Mouse (Mus musculus) forebrain, embryonic 10.5 days (tissue): ENCODE measurements around the gene Colgalt1. TPM values are rescaled to one million over a fixed set of nuclear protein-coding genes. Genes with fewer than 3 reads are reported as not detected.

Experiments
- DNase-seq: peaks from one replicate; pipeline ENCODE4 v3.0.0-alpha.2; 2017; ENCODE audit warnings: low spot score; ENCODE audit errors: extremely low spot score
- H3K27ac ChIP-seq: fragments of 300-500 bp; sonication (generic); 2 replicates; pipeline ENCODE4 v1.5.1; 2016; ENCODE audit warnings: mild to moderate bottlenecking
- H3K27me3 ChIP-seq: fragments of 300-500 bp; sonication (generic); 2 replicates; pipeline ENCODE4 v1.6.1; 2016; ENCODE audit warnings: mild to moderate bottlenecking; ENCODE audit not compliant: poor library complexity, severe bottlenecking
- H3K36me3 ChIP-seq: fragments of 300-500 bp; sonication (generic); replicated peaks from 2 replicates; pipeline ENCODE4 v1.6.1; 2016; ENCODE audit warnings: mild to moderate bottlenecking, moderate library complexity
- H3K4me1 ChIP-seq: fragments of 300-500 bp; sonication (generic); 2 replicates; pipeline ENCODE4 v1.6.1; 2016
- H3K4me3 ChIP-seq: fragments of 300-500 bp; sonication (generic); 2 replicates; pipeline ENCODE4 v1.5.1; 2016; ENCODE audit warnings: mild to moderate bottlenecking, moderate library complexity
- H3K9me3 ChIP-seq: fragments of 300-500 bp; sonication (generic); 2 replicates; pipeline ENCODE4 v1.6.1; 2016; ENCODE audit warnings: mild to moderate bottlenecking, moderate library complexity
- WGBS: fragments of 180-500 bp; shearing (Covaris S2); methylation state at CpG from one replicate; pipeline ENCODE4 v1.1.7; 2016; 5-methylcytosine and 5-hydroxymethylcytosine counted together
- polyA plus RNA-seq: library from polyadenylated mRNA; unstranded; fragments of >200 nt; fragmentation: Nextera tagmentation; extraction: Ambion mirVana; gene quantifications from 2 replicates; pipeline ENCODE4 v1.2.1, GENCODE M21; 2016

Gene Colgalt1
- polyA plus RNA-seq, 1 experiment from 2014 or later = 44.2 TPM

DNA sequence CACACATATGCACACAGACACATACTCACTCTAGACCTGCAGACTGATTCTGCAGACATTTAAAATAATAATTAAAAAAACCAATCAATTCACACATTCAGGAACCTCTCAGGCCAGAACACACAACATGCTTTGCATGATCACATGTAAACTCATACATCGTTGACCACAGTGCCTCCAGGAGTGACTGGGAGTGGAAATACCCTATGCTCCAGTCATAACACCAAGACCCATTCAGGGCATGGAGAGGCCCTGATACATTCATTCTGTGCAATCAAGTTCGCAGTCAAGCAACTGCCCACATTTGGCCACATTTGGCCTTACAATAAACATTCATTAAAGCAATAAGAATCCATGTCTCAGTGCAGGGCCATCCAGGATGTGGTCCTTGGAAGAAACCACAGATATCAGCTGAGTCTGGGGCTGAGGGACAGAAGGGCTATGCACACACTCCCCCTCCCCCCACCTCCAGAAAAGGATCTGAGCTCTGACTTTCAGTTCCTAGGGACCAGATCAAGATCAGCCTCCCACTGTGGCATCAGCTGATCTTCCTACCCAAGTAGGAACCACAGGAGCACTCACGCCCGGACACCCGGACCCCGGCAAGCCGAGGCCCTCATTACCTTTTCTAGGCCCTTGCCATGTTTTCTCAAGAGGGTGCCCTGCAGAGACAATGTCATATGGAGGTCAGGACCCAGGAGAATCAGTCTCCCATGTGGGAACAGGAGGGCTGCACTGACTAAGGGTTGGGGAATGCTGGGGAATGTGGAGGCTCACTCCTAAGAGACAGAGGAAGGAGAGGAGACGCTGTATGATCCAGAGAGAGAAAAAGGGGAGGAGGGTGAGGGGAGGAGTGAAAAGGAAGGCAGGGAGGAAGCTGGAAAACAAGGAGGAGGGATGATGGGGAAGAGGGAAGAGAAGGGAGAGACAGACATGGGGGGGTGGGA, 26.6 kb downstream of the Colgalt1 start:
- peaks cover 18% of the 10 kb centered on the region for H3K4me1 ChIP-seq
- peaks cover 14% of the 10 kb centered on the region for H3K9me3 ChIP-seq
- WGBS = 69% methylated on average over 8 of the region's 8 CpGs
- H3K4me3 ChIP-seq = no peak overlapping the region
- no peak for DNase-seq
- H3K36me3 ChIP-seq = peaks cover 3% of the 10 kb centered on the region; the same call in 1 of the 2 replicates
- H3K27ac ChIP-seq = no peak overlapping the region
- H3K27me3 ChIP-seq = peaks cover 56% of the 10 kb centered on the region

DNA sequence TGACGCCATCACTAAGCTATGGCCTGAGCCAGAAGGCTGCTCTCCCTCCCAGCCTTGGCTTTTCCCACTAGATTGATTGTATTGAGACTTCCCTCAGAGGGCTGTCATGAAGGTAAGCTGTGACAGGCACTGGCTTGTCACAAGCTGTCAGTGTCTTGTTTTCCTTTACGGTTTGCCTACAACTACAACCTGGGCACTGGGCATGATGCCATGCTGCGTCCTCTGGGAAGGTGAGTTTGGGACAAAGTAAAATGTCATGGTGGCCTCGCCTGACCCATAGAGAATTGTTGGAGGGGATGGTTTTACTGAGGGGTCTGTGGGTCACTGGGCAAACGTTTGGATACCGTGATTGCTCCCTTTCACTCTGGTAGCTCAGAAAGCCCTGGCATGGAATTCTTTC, 27.5 kb downstream of the Colgalt1 start:
- WGBS = 79% methylated on average over 6 of the region's 6 CpGs
- DNase-seq = no peak
- H3K9me3 ChIP-seq = peaks cover 6% of the 10 kb centered on the region; the same call in 1 of the 2 replicates
- no peak overlapping the region for H3K27ac ChIP-seq
- H3K36me3 ChIP-seq = no peaks in the 10 kb centered on the region
- no peak overlapping the region for H3K4me3 ChIP-seq
- peaks cover 15% of the 10 kb centered on the region for H3K4me1 ChIP-seq
- H3K27me3 ChIP-seq = peaks cover 47% of the 10 kb centered on the region

GRCm38 (mm10) chr8:71639318-71639717, 28.5 kb downstream of the Colgalt1 start:
- H3K9me3 ChIP-seq = no peaks in the 10 kb centered on the region
- no peaks in the 10 kb centered on the region for H3K36me3 ChIP-seq
- H3K4me3 ChIP-seq = no peak overlapping the region
- peaks cover 5% of the 10 kb centered on the region for H3K4me1 ChIP-seq
- WGBS = 91% methylated on average over 4 of the region's 4 CpGs
- H3K27ac ChIP-seq = no peak overlapping the region
- peaks cover 38% of the 10 kb centered on the region for H3K27me3 ChIP-seq
- DNase-seq = no peak

GRCm38 (mm10) chr8:71645510-71645909, 34.7 kb downstream of the Colgalt1 start:
- Histone ChIP-seq H3K4me3 (no peak overlapping the region), H3K27ac (no peak overlapping the region), H3K9me3 (no peaks in the 10 kb centered on the region), H3K27me3 (0 out of 2 replicates have a peak, but pooled peaks cover 4% of the 10 kb centered on the region), H3K36me3 (no peaks in the 10 kb centered on the region), H3K4me1 (no peaks in the 10 kb centered on the region)
- 89% methylated on average over 9 of the region's 9 CpGs for WGBS
- no peak for DNase-seq

GRCm38 (mm10) chr8:71654600-71654999, 43.8 kb downstream of the Colgalt1 start:
- DNase-seq = no peak
- no peaks in the 10 kb centered on the region for H3K36me3 ChIP-seq
- peaks cover 80% of the 10 kb centered on the region for H3K27me3 ChIP-seq
- no peak overlapping the region for H3K27ac ChIP-seq
- H3K4me1 ChIP-seq = peaks cover 19% of the 10 kb centered on the region
- H3K4me3 ChIP-seq = peak overlapping the region; percentile 37
- 2% methylated on average over 24 of the region's 24 CpGs for WGBS
- H3K9me3 ChIP-seq = no peaks in the 10 kb centered on the region

DNA sequence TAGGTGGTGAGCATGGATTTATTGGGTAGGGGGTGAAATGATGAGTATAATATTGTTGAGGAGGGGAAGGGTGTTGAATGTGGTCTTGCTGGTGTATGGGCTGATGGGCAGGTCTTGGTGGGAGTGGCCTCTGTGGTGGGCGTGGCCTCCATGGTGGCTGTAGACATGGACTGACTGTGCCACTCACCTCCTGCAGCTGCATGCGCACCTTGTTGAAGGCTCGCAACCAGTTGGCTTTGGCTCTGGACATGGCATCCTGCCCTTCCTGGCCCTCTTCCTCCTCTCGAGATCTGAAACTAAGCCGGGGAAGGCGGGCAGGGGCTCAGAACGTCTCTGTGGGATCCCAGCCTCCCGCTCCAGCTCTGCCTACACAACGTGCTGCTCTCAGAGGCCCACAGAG, 47.0 kb downstream of the Colgalt1 start:
- Histone ChIP-seq H3K27ac (no peak overlapping the region), H3K27me3 (peaks cover 99% of the 10 kb centered on the region), H3K9me3 (no peaks in the 10 kb centered on the region), H3K4me1 (peaks cover 24% of the 10 kb centered on the region), H3K36me3 (no peaks in the 10 kb centered on the region), H3K4me3 (no peak overlapping the region)
- 21% methylated on average over 9 of the region's 9 CpGs for WGBS
- DNase-seq = no peak

DNA sequence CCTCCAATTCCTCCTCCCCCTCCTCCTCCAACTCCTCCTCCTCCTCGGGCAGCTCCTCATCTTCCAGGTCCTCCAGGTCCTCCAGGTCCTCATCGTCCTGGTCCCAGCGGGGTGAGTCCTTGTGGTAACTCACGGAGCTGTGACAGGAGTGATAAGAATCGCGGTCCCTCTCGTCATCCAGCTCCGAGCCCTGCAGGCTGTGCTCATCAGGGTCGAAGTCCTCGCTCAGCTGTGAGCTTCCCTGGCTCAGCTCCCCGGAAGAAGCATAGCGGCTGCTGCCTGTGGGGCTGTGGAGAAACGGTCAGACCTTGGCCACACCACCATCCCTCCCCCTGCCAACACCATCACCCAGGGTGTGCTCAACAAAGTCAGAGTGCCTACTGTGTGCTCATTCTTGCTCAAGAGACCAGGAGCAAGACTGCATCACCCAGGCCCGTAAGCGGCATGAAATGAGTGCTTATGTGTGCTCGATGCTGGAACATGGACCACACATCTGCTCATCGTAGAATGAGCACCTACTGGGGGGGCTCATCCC, 47.8 kb downstream of the Colgalt1 start:
- no peaks in the 10 kb centered on the region for H3K9me3 ChIP-seq
- no peak overlapping the region for H3K4me3 ChIP-seq
- H3K36me3 ChIP-seq = no peaks in the 10 kb centered on the region
- peaks cover 24% of the 10 kb centered on the region for H3K4me1 ChIP-seq
- WGBS = 32% methylated on average over 17 of the region's 17 CpGs
- no peak overlapping the region for H3K27ac ChIP-seq
- peaks cover 99% of the 10 kb centered on the region for H3K27me3 ChIP-seq
- no peak for DNase-seq

GRCm38 (mm10) chr8:71659751-71660150, 49.0 kb downstream of the Colgalt1 start:
- H3K4me1 ChIP-seq = peaks cover 21% of the 10 kb centered on the region
- 61% methylated on average over 1 of the region's 1 CpGs for WGBS
- no peaks in the 10 kb centered on the region for H3K9me3 ChIP-seq
- peaks cover 95% of the 10 kb centered on the region for H3K27me3 ChIP-seq
- no peaks in the 10 kb centered on the region for H3K36me3 ChIP-seq
- H3K4me3 ChIP-seq = no peak overlapping the region
- no peak overlapping the region for H3K27ac ChIP-seq
- DNase-seq = no peak

GRCm38 (mm10) chr8:71660325-71661120, 49.7 kb downstream of the Colgalt1 start:
- H3K4me1 ChIP-seq = peaks cover 23% of the 10 kb centered on the region
- H3K27ac ChIP-seq = no peak overlapping the region
- peak overlapping the region; percentile 14; the same call in 1 of the 2 replicates for H3K4me3 ChIP-seq
- H3K36me3 ChIP-seq = no peaks in the 10 kb centered on the region
- 7% methylated on average over 36 of the region's 36 CpGs for WGBS
- peak; percentile 86 for DNase-seq
- H3K27me3 ChIP-seq = peaks cover 91% of the 10 kb centered on the region
- no peaks in the 10 kb centered on the region for H3K9me3 ChIP-seq

- Histone ChIP-seq H3K27me3 (peaks cover 87% of the 10 kb centered on the region), H3K4me1 (peaks cover 52% of the 10 kb centered on the region), H3K4me3 (peak overlapping the region; percentile 40), H3K9me3 (no peaks in the 10 kb centered on the region), H3K27ac (peak overlapping the region; percentile 83), H3K36me3 (no peaks in the 10 kb centered on the region)
- peak; percentile 95 for DNase-seq
- WGBS = 5% methylated on average over 22 of the region's 22 CpGs
Measured at GRCm38 (mm10) chr8:71665331-71666130, 54.7 kb downstream of the Colgalt1 start.

DNA sequence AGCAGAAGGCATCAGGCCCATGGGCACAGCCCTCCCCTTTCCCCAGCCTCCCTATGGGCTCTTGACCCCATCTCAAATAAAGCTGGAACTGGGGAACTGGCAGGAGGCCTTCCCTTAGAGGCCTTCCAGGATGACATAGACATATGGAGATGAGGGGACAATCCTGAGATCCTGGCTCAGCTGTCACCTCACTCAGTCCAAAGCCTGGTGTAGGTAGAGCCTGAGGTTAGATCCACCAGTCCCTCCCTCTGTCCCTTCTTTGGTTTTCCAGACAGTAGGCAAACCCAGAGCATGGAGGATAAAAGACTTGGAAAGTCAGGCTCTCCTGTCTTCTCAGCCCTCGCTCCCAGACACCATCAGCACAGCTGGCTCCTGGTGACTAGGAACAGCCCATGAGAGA, 56.1 kb downstream of the Colgalt1 start:
- Histone ChIP-seq H3K36me3 (no peaks in the 10 kb centered on the region), H3K4me3 (no peak overlapping the region), H3K4me1 (peaks cover 64% of the 10 kb centered on the region), H3K27ac (peak overlapping the region; percentile 72; the same call in 1 of the 2 replicates), H3K27me3 (peaks cover 84% of the 10 kb centered on the region), H3K9me3 (no peaks in the 10 kb centered on the region)
- no peak for DNase-seq
- WGBS = 24% methylated on average over 1 of the region's 1 CpGs

DNA sequence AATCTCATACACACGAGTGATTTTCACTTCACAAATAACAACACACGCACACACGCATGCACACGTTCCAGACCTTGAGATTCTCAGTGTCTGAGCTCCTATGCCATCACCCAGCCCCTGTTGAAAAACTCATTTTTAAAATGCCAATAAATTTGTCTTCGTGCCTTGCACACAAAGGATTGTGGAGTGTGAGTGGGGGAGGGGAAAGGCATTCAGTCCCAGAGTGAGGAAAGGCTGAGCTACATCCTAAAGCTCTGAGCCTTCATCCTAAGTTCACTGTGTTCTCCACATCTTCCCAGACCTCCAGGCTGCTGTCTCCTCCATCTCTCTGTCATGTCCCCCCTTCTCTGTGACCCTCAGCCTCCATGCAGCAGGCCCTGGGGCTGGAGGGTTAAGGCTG, 56.5 kb downstream of the Colgalt1 start:
- no peak overlapping the region; the same call in 1 of the 2 replicates for H3K4me3 ChIP-seq
- peak; percentile 13 for DNase-seq
- peaks cover 68% of the 10 kb centered on the region for H3K4me1 ChIP-seq
- peak overlapping the region; percentile 72 for H3K27ac ChIP-seq
- peaks cover 83% of the 10 kb centered on the region for H3K27me3 ChIP-seq
- no peaks in the 10 kb centered on the region for H3K9me3 ChIP-seq
- 50% methylated on average over 5 of the region's 5 CpGs for WGBS
- H3K36me3 ChIP-seq = no peaks in the 10 kb centered on the region
